Mouse (Mus musculus) CH12.LX (cell line): ENCODE measurements around the gene Cd164. TPM values are rescaled to one million over a fixed set of nuclear protein-coding genes. Genes with fewer than 3 reads are reported as not detected.
A peak's percentile ranks its signal among the peaks of the same experiment; 100 is the strongest.

Source experiments
- DNase-seq: peaks from one replicate; pipeline ENCODE4 v3.0.0-alpha.2; 2013; ENCODE audit errors: extremely low read depth
- H3K27ac ChIP-seq: 2 replicates; pipeline ENCODE4 v1.5.1; 2012; ENCODE audit warnings: low read depth, mild to moderate bottlenecking, control low read depth, moderate library complexity; ENCODE audit not compliant: insufficient read depth
- H3K27me3 ChIP-seq: replicated peaks from 2 replicates; pipeline ENCODE3; 2012; ENCODE audit warnings: inconsistent platforms
- H3K36me3 ChIP-seq, 2 experiments: replicated peaks in 1 of 2; 2 replicates each; pipeline versions ENCODE3 to v1.6.1; 2012; ENCODE audit warnings: inconsistent platforms in 1 of 2, low read length in 1 of 2, mild to moderate bottlenecking in 1 of 2, mixed read lengths in 1 of 2, moderate library complexity in 1 of 2; ENCODE audit not compliant: control insufficient read depth in 1 of 2, insufficient read depth in 1 of 2
- H3K4me1 ChIP-seq, 2 experiments: 2 replicates each; pipeline ENCODE4 v1.6.1; 2012; ENCODE audit warnings: inconsistent platforms in 1 of 2, moderate library complexity in 1 of 2; ENCODE audit not compliant: insufficient read depth in 2 of 2, control insufficient read depth in 1 of 2
- H3K4me2 ChIP-seq: 2 replicates; pipeline ENCODE4 v1.6.1; 2012; ENCODE audit warnings: low read depth, mild to moderate bottlenecking, control low read depth; ENCODE audit not compliant: poor library complexity, insufficient read depth, severe bottlenecking
- H3K4me3 ChIP-seq, 3 experiments: fragments of 150-350 bp in 1 of 3; sonication (generic) in 1 of 3; replicated peaks in 1 of 3; 2 replicates each; pipeline versions ENCODE3 to v1.5.1; 2011 to 2012; ENCODE audit warnings: low read depth in 2 of 3, low read length in 2 of 3, mild to moderate bottlenecking in 2 of 3, moderate library complexity in 2 of 3, control low read depth in 1 of 3, improper control_type of control experiment in 1 of 3, inconsistent platforms in 1 of 3, mixed read lengths in 1 of 3; ENCODE audit not compliant: poor library complexity in 1 of 3
- H3K79me2 ChIP-seq: replicated peaks from 2 replicates; pipeline ENCODE4 v1.6.1; 2012; ENCODE audit warnings: mild to moderate bottlenecking, moderate library complexity; ENCODE audit not compliant: control insufficient read depth, poor library complexity, insufficient read depth, severe bottlenecking; ENCODE audit errors: extremely low read depth
- H3K9ac ChIP-seq: 2 replicates; pipeline ENCODE4 v1.6.1; 2012; ENCODE audit warnings: low read depth, mild to moderate bottlenecking, control low read depth, moderate library complexity; ENCODE audit not compliant: insufficient read depth
- H3K9me3 ChIP-seq: replicated peaks from 2 replicates; pipeline ENCODE3; 2012; ENCODE audit warnings: low read length, inconsistent platforms, mixed read lengths
- BHLHE40 ChIP-seq: IDR thresholded peaks from 2 replicates; pipeline ENCODE4 v1.6.1; 2011; ENCODE audit warnings: mild to moderate bottlenecking, low read depth, low read length, improper control_type of control experiment
- CHD2 ChIP-seq: IDR thresholded peaks from 2 replicates; pipeline ENCODE4 v1.6.1; 2011; ENCODE audit warnings: low read length, improper control_type of control experiment
- CTCF ChIP-seq, 2 experiments: IDR thresholded peaks in 1 of 2; conservative IDR thresholded peaks in 1 of 2; 2 replicates each; pipeline ENCODE4 v1.5.1; 2011 to 2012; ENCODE audit warnings: low read depth in 2 of 2, low read length in 2 of 2, improper control_type of control experiment in 1 of 2, inconsistent platforms in 1 of 2, mild to moderate bottlenecking in 1 of 2, moderate library complexity in 1 of 2
- E2F4 ChIP-seq: IDR thresholded peaks from 2 replicates; pipeline ENCODE4 v1.6.1; 2011; ENCODE audit warnings: low read depth, low read length, improper control_type of control experiment; ENCODE audit not compliant: insufficient replicate concordance
- EP300 ChIP-seq: IDR thresholded peaks from 2 replicates; pipeline ENCODE4 v1.6.1; 2011; ENCODE audit warnings: low read length, improper control_type of control experiment
- ETS1 ChIP-seq: conservative IDR thresholded peaks from 2 replicates; pipeline ENCODE4 v1.6.1; 2012; ENCODE audit warnings: low read depth, mild to moderate bottlenecking, inconsistent platforms, low read length, improper control_type of control experiment, moderate library complexity
- GABPA ChIP-seq: IDR thresholded peaks from 2 replicates; pipeline ENCODE4 v1.6.1; 2012; ENCODE audit warnings: low read depth, low read length, improper control_type of control experiment, inconsistent platforms; ENCODE audit not compliant: insufficient replicate concordance
- HCFC1 ChIP-seq: IDR thresholded peaks from 2 replicates; pipeline ENCODE4 v1.6.1; 2012; ENCODE audit warnings: low read depth, mild to moderate bottlenecking, inconsistent platforms, low read length, improper control_type of control experiment
- IRF4 ChIP-seq: IDR thresholded peaks from 2 replicates; pipeline ENCODE4 v1.6.1; 2014; ENCODE audit warnings: low read depth, mild to moderate bottlenecking, inconsistent platforms, low read length, improper control_type of control experiment
- JUN ChIP-seq: IDR thresholded peaks from 2 replicates; pipeline ENCODE4 v1.6.1; 2011; ENCODE audit warnings: low read depth, mild to moderate bottlenecking, low read length, improper control_type of control experiment, moderate library complexity; ENCODE audit not compliant: insufficient read depth
- JUND ChIP-seq: conservative IDR thresholded peaks from 2 replicates; pipeline ENCODE4 v1.6.1; 2011; ENCODE audit warnings: low read depth, low read length, improper control_type of control experiment
- MAFK ChIP-seq: IDR thresholded peaks from 2 replicates; pipeline ENCODE4 v1.6.1; 2011; ENCODE audit warnings: low read length, improper control_type of control experiment; ENCODE audit not compliant: insufficient replicate concordance
- MAX ChIP-seq: IDR thresholded peaks from 2 replicates; pipeline ENCODE4 v1.6.1; 2011; ENCODE audit warnings: low read length, improper control_type of control experiment
- MXI1 ChIP-seq: IDR thresholded peaks from 2 replicates; pipeline ENCODE4 v1.6.1; 2011; ENCODE audit warnings: mild to moderate bottlenecking, low read depth, low read length, improper control_type of control experiment
- MYC ChIP-seq: IDR thresholded peaks from 2 replicates; pipeline ENCODE4 v1.6.1; 2011; ENCODE audit warnings: low read depth, mild to moderate bottlenecking, improper control_type of control experiment, low read length
- NRF1 ChIP-seq: IDR thresholded peaks from 2 replicates; pipeline ENCODE4 v1.6.1; 2014; ENCODE audit warnings: low read depth, mild to moderate bottlenecking, inconsistent platforms, low read length, improper control_type of control experiment, moderate library complexity
- POLR2AphosphoS2 ChIP-seq: IDR thresholded peaks from 2 replicates; pipeline ENCODE4 v1.6.1; 2011; ENCODE audit warnings: low read depth, low read length, improper control_type of control experiment
- RAD21 ChIP-seq: IDR thresholded peaks from 2 replicates; pipeline ENCODE4 v1.6.1; 2011; ENCODE audit warnings: low read depth, mild to moderate bottlenecking, low read length, improper control_type of control experiment, moderate library complexity
- SIN3A ChIP-seq: IDR thresholded peaks from 2 replicates; pipeline ENCODE4 v1.6.1; 2012; ENCODE audit warnings: low read length, improper control_type of control experiment, inconsistent platforms
- UBTF ChIP-seq: IDR thresholded peaks from 2 replicates; pipeline ENCODE4 v1.6.1; 2012; ENCODE audit warnings: low read depth, mild to moderate bottlenecking, inconsistent platforms, low read length, improper control_type of control experiment, moderate library complexity
- USF1 ChIP-seq: IDR thresholded peaks from 2 replicates; pipeline ENCODE4 v1.6.1; 2014; ENCODE audit warnings: low read depth, mild to moderate bottlenecking, inconsistent platforms, low read length, improper control_type of control experiment
- ZC3H11A ChIP-seq: IDR thresholded peaks from 2 replicates; pipeline ENCODE4 v1.6.1; 2012; ENCODE audit warnings: low read depth, mild to moderate bottlenecking, inconsistent platforms, low read length, improper control_type of control experiment
- ZKSCAN1 ChIP-seq: IDR thresholded peaks from 2 replicates; pipeline ENCODE4 v1.6.1; 2012; ENCODE audit warnings: low read depth, inconsistent platforms, low read length, improper control_type of control experiment, borderline replicate concordance
- ZMIZ1 ChIP-seq: IDR thresholded peaks from 2 replicates; pipeline ENCODE4 v1.6.1; 2012; ENCODE audit warnings: low read depth, mild to moderate bottlenecking, inconsistent platforms, low read length, improper control_type of control experiment
- dilution Hi-C: fragments of 300-500 bp; cut with MboI; formaldehyde crosslinking; loops from 2 replicates; pipeline ENCODE4 v1.14.3; 2020; ENCODE audit warnings: low sequenced_read_pairs; ENCODE audit not compliant: extremely low pct_unique_long_range_greater_than_20kb, extremely low pct_ligation_motif_present
- in situ Hi-C: fragments of 300-500 bp; cut with MboI; formaldehyde crosslinking; loops from 3 replicates; pipeline ENCODE4 v1.14.3; 2019; ENCODE audit warnings: low sequenced_read_pairs, low pct_ligation_motif_present, low pct_unique_long_range_greater_than_20kb, mixed read lengths
- polyA plus RNA-seq: library from polyadenylated mRNA; unstranded; fragments of >175 nt; gene quantifications from 2 replicates; pipeline ENCODE4 v1.2.1, GENCODE M21; 2012; ENCODE audit warnings: low read depth; ENCODE audit not compliant: insufficient read length
- total RNA-seq, 2 experiments: library from RNA; depleted of rRNA; stranded (reverse); fragments of 300-350 nt in 1 of 2; fragments of >200 nt in 1 of 2; gene quantifications; 2 replicates each; pipeline ENCODE4 v1.2.3; 2012 to 2014

Cd164 gene
- total and polyA plus RNA-seq, 3 experiments: 41.0 to 191 (median 151) TPM

DNA sequence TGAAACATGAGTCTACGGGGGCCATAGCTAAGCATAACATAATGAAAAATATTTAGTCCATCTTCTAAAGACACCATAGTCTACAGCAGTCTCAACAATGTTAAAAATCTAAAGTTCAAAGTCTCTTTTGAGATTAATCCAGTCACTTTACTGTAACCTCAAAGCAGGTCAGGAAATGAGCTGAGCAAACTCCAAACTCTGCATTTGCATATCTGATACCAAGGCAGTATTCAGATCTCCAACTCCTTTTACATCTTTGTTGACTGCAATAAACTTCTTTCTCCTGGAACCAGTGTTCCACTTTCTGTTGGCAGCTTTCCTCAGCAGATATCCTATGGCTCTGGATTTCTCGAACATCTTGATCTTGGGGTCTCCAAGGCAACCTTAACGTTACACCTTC, 48.5 kb upstream of the Cd164 start:
- no peak overlapping the region for H3K9ac ChIP-seq
- no peak overlapping the region for H3K4me3 ChIP-seq
- dilution Hi-C loops (no loop called here), in situ Hi-C loops (no loop called here)
- no peaks in the 10 kb centered on the region for H3K79me2 ChIP-seq
- TF ChIP-seq HCFC1 (no peak), MAX (no peak), ETS1 (no peak), IRF4 (peak; percentile 76), CTCF (conservative IDR thresholded peaks at IDR 0.05 in 1 of 2, IDR thresholded peaks at IDR 0.05 in 1 of 2; ENCODE audit: low read depth in 2 of 2, low read length in 2 of 2) (no peak), UBTF (no peak), EP300 (peak; percentile 81), JUN (no peak), E2F4 (no peak), SIN3A (no peak), USF1 (no peak), ZMIZ1 (no peak), JUND (peak; percentile 74), RAD21 (no peak), POLR2AphosphoS2 (no peak), ZC3H11A (no peak), BHLHE40 (0 out of 2 replicates have a peak, but pooled peaks have one; percentile 26), MXI1 (no peak), CHD2 (no peak), MYC (no peak), NRF1 (no peak), GABPA (no peak), MAFK (no peak), ZKSCAN1 (no peak)
- no peak overlapping the region for H3K27ac ChIP-seq
- no peaks in the 10 kb centered on the region for H3K9me3 ChIP-seq
- no peak for DNase-seq
- peaks cover 13 to 48% of the 10 kb centered on the region in 2 experiments for H3K4me1 ChIP-seq
- no peaks in the 10 kb centered on the region for H3K27me3 ChIP-seq
- H3K4me2 ChIP-seq: peak overlapping the region; percentile 14; the same call in 1 of the 2 replicates
- H3K36me3 ChIP-seq: peaks cover 0 to 19% of the 10 kb centered on the region in 2 experiments
